Mouse (Mus musculus) liver, adult (tissue): ENCODE data around the gene Tpra1.

Experiments
- GATA4 ChIP-seq: IDR thresholded peaks from 2 replicates; pipeline ENCODE4 v1.6.1; 2014; ENCODE audit warnings: mild to moderate bottlenecking, low read length; ENCODE audit not compliant: insufficient replicate concordance

The Tpra1 gene

GRCm38 (mm10) chr6:88931449-88931848 lies 29.4 kb downstream of the Tpra1 start:
- TF ChIP-seq GATA4, result no peak

GRCm38 (mm10) chr6:88934132-88934531 lies 32.1 kb downstream of the Tpra1 start:
- TF ChIP-seq GATA4, result no peak

- TF ChIP-seq GATA4, result no peak
Measured at GRCm38 (mm10) chr6:88934816-88935215, 32.8 kb downstream of the Tpra1 start.

GRCm38 (mm10) chr6:88935735-88936276 lies 33.8 kb downstream of the Tpra1 start:
- no peak for TF ChIP-seq GATA4

- TF ChIP-seq GATA4, result no peak
Measured at GRCm38 (mm10) chr6:88936342-88937213, 34.5 kb downstream of the Tpra1 start.

- TF ChIP-seq GATA4, result no peak
Measured at GRCm38 (mm10) chr6:88937214-88937549, 35.1 kb downstream of the Tpra1 start.

- TF ChIP-seq GATA4, result no peak
Measured at GRCm38 (mm10) chr6:88937971-88938663, 36.1 kb downstream of the Tpra1 start.

GRCm38 (mm10) chr6:88938664-88939055 lies 36.6 kb downstream of the Tpra1 start:
- no peak for TF ChIP-seq GATA4

- TF ChIP-seq GATA4, result no peak
Measured at GRCm38 (mm10) chr6:88939281-88940089, 37.4 kb downstream of the Tpra1 start.

- no peak for TF ChIP-seq GATA4
Measured at GRCm38 (mm10) chr6:88940090-88940916, 38.3 kb downstream of the Tpra1 start.

GRCm38 (mm10) chr6:88941628-88942027 lies 39.6 kb downstream of the Tpra1 start:
- no peak for TF ChIP-seq GATA4

- TF ChIP-seq GATA4, result no peak
Measured at GRCm38 (mm10) chr6:88942595-88942994, 40.5 kb downstream of the Tpra1 start.

GRCm38 (mm10) chr6:88943666-88944065 lies 41.6 kb downstream of the Tpra1 start:
- TF ChIP-seq GATA4, result no peak

- TF ChIP-seq GATA4, result peak; percentile 99
Measured at GRCm38 (mm10) chr6:88946442-88946841, 44.4 kb downstream of the Tpra1 start.

- no peak for TF ChIP-seq GATA4
Measured at GRCm38 (mm10) chr6:88947771-88948170, 45.7 kb downstream of the Tpra1 start.

GRCm38 (mm10) chr6:88956725-88957124 lies 54.7 kb downstream of the Tpra1 start:
- TF ChIP-seq GATA4, result no peak
